Mouse (Mus musculus) lung, adult 2 months (tissue): ENCODE measurements around the gene Pigw.
A peak's percentile ranks its signal among the peaks of the same experiment; 100 is the strongest.

Experiments used
- CTCF ChIP-seq: fragments of 200-500 bp; IDR thresholded peaks from 2 replicates; pipeline ENCODE4 v1.5.1; 2011; ENCODE audit warnings: mild to moderate bottlenecking, low read length, control low read depth; ENCODE audit not compliant: insufficient read depth
- POLR2A ChIP-seq: fragments of 200-500 bp; IDR thresholded peaks from 2 replicates; pipeline ENCODE4 v1.6.1; 2011; ENCODE audit warnings: low read depth, mild to moderate bottlenecking, control low read depth, low read length, borderline replicate concordance; ENCODE audit errors: extremely low read depth

DNA sequence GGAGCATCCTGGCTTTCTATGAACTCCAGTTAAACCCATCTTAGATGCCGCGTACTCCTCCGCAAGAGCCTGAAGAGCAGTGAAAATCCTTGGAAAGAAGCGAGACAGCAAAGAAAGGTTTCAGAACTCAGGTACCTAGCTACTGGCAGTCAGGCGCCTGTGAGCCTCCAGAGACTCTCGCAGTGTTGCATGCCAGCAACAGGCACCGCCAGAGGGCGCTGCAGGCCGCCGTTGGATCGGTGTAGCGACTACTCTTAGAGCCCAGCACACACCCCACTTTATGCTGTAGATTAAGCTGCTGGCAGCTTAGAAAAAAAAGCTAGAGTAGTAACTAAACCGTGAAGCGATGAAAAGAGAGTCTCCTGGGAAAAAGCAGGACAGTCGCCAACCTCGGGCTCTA lies 38.3 kb upstream of the Pigw start:
- TF ChIP-seq CTCF = peak; percentile 84
- no peak for TF ChIP-seq POLR2A
